Mouse (Mus musculus) ES-E14 (cell line): ENCODE data around the gene Ggcx.

Experiments used
- CHD2 ChIP-seq: IDR thresholded peaks from 2 replicates; pipeline ENCODE4 v1.6.1; 2014; ENCODE audit warnings: mild to moderate bottlenecking, low read depth, low read length, inconsistent platforms
- MAFK ChIP-seq: IDR thresholded peaks from 2 replicates; pipeline ENCODE4 v1.6.1; 2014; ENCODE audit warnings: mild to moderate bottlenecking, low read depth, low read length, inconsistent platforms; ENCODE audit not compliant: insufficient read depth
- ZC3H11A ChIP-seq: IDR thresholded peaks from 2 replicates; pipeline ENCODE4 v1.6.1; 2012; ENCODE audit warnings: low read depth, mild to moderate bottlenecking, inconsistent platforms, low read length, borderline replicate concordance
- ZNF384 ChIP-seq: IDR thresholded peaks from 2 replicates; pipeline ENCODE4 v1.6.1; 2012; ENCODE audit warnings: low read depth, low read length, inconsistent platforms

DNA sequence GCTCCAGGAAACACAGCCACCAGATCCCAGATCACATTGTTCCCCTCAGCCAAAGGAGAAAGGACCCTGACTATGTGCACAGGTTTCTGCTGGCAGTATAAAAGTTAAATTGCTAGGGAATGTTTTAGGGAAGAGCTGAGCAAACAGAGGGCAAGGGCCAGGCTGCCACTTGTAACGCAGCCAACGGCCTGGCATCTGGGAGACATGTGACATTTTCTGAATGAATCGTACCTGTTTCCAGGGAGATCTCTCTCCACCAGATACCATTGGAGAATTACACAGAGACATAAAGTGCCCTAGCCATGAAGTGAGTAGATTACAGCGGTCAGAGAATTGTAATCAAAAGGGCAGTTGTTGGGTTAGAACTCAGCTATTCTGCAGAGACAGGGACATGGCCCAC lies 40.9 kb upstream of the Ggcx start:
- TF ChIP-seq ZNF384 (no peak), ZC3H11A (no peak), MAFK (no peak), CHD2 (no peak)
